Mouse (Mus musculus) brain, adult 10 weeks (tissue): Measurements from ENCODE around the gene Tprn. TPM values are rescaled to one million over a fixed set of nuclear protein-coding genes. Genes with fewer than 3 reads are reported as not detected.

Experiments used
- polyA plus RNA-seq: library from polyadenylated mRNA; stranded (reverse); fragments of 350-450 nt; fragmentation: Illumina TruSeq; extraction: RNeasy Lipid Tissue Mini Kit (QIAGEN cat#74804); gene quantifications from one replicate; pipeline ENCODE4 v1.2.3, GENCODE M21; 2015; ENCODE audit warnings: low read depth, low replicate concordance

Tprn gene
- 23.4 TPM for polyA plus RNA-seq

DNA sequence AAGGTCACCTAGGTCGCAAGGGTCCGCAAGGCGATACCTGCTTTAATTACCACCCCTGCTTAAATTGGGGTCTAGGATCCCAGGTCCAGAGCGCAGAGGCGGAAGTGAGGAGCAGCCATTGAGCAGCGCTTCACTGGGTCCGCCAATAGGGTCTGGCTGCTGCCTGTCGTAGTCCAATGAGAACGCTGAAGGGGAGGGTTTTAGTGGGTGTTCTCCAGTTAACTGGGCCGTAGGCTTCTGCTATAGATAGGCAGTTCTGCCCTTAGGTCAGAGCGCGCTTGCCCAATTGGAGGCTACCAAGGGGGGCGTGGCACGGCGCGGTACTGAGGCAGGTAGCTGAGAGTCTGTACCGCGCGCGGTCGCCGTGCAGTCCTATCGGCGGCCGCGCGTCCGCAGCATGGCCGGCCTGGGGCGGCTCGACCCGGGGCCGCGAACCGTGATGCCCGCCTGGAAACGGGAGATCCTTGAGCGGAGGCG lies at the start of gene Tprn:
Tprn (plus strand) TSS at position 328 of the 477 bp plus-strand sequence.

DNA sequence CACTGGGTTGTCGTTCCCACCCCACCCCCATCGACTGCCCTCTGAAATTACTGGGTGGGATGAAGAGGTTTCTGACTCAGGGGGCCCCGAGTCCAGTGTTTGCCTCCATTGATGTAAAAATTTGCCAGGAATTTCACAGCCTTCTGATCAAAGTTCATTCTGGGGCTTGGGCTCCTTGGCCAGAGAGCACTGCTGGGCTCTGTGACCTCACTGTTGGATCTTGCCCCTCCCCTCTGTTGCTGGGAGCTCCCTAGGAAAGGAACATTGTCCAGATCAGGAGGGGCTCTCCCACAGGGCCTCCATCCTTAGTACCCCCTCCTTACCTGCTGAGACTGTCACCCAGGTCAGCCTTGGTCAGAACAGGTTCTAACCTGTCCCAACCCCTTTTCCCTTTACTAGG lies 48.0 kb upstream of the Tprn start, which contains the start of gene Stpg3:
Stpg3 (minus strand) TSS at position 194 of the 400 bp plus-strand sequence.

DNA sequence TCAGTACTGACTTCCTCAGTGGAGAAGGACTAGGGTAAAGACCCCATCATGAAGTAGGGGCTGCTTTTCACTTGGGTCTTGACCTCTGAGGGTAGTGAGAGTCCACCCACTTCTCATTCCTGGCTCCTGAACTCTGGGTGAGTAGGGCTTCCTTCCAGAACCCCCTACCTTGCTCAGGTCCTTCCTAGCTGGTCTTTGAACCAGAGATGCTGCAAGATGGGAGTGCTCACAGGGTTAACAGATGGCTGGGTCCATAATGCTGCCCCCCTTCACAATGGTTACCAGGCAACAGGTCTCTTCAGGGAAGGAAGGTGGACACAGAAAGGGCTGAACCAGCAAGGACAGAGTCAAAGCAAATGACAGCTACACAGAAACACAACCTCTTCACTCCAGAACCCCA lies 44.0 kb upstream of the Tprn start, which contains the start of gene Fam166a:
Fam166a (plus strand) TSS at position 301 of the 400 bp plus-strand sequence.

DNA sequence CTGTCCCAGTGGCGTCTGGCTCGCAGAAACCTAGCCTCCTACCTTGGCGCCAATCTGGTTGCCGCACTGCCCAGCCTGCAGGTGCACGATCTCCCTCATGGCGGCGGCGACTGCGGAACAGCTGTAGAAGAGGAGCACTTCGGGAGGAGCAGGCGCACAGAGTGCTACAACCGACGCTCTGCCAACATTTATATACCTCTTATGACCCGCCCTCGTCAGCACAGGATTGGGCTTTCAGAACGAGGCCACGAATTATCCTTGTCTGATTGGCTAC lies 38.0 kb upstream of the Tprn start, which contains the start of gene Tubb4b:
Tubb4b (minus strand) TSS at position 211 of the 274 bp plus-strand sequence.

DNA sequence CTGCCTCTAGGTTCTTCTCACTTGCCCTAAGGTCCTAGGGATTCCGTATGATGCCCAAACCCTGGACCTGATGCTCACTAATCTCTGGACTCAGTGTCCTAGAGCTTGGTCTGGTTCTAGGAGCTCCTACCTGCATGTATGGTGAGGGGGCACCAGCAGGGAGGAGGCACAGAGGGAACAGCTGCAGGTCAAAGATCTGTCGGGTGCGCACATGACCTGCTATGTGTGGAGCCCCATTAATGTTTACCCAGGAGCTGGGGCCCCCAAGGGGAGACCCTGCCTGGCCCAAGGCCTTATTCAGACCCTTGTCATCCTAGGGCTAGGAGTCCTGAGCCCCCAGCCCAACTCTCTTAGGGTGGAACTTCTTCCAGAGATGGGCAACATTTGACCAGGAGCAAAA lies 28.4 kb upstream of the Tprn start, which contains the start of gene Slc34a3:
Slc34a3 (minus strand) TSS at position 315 of the 400 bp plus-strand sequence.

DNA sequence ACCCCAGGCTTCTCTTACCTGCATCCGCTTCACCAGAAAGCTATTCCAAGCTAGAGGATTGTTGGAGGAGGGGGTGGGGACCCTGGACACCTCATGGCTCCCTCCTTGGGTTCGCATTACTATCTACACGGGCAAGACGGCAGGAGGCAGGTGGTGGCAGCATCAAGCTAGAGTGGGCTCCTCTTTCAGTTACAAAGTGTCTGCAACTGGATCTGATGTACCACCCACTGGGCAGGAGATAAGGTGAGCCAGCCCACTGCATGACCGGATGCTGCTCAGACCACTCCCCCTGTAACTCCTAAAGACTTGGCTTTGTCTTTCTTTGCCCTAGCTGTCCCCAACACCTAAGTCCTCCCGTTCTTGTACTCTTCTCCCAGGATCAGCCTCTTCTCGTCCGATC lies 25.8 kb upstream of the Tprn start, which contains the start of gene Rnf224:
Rnf224 (minus strand) TSS at position 174 of the 400 bp plus-strand sequence.

DNA sequence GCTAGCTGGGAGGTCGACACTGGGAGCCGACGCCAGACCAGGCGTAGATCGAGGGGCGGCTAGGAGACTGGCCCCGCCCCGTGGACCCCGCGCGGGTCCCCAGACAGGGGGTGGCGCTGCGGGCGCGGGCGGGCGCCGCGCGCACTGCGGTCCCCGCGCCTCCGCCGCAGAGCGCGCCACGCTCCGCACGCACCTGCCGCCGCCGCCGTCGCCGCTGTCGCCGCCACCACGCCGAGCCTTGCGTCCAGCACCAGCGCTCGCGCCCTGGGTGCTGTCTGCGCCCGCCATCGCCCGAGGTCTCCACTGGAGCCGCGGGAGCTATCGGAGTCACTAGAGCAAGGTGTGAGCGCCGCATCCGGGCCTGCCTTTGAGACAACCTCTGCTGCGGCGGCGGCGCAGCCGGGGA lies 20.3 kb upstream of the Tprn start, which contains the start of the genes Rnf208 and Cysrt1:
Rnf208 (plus strand) TSS at position 155 of the 406 bp plus-strand sequence.
Cysrt1 (minus strand) TSS at position 352 of the 406 bp plus-strand sequence.

DNA sequence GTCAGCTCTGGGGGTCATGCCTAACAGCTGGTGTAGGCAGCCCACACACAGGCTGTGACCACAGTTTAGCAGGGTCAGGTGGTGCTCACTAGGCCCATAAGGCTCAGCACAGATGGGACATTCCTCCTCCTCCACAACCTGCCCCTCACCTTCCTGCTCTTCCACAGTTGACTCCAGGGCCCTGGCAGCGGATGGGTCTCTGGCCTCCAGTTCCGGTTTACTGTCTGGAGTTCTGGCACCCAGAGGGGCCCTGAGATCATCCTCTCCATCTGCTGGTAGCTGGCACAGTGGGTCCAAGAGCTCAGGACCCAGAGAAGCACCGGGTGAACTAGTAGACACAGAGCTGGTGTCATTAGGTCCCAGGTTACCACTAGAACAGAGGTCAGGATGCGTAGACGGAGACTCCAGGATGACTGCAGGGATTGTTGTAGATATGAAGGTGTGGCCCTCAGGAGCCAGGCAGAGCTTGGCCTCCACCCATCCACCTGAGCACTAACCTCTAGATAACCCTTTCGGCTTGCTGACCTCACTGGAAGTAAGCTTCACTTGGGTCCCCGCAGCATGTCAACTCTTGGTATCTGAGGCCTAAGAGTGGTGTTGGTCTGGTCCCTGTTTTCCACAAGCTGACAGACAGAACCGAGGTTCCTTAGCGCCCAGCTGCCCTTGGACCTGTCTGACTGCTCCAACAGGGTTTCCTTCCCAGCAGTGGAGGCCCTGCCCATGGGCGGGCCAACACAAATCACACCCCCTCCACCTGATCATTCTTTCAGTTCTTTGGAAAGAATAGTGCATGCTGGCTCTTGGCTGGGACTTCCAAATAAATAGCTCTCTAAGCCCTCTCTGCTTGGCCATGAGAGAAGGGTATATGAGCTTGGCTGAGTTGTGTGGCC lies 16.0 kb upstream of the Tprn start, which contains the start of gene AL732309.1:
AL732309.1 (minus strand) TSS at position 681 of the 890 bp plus-strand sequence.

DNA sequence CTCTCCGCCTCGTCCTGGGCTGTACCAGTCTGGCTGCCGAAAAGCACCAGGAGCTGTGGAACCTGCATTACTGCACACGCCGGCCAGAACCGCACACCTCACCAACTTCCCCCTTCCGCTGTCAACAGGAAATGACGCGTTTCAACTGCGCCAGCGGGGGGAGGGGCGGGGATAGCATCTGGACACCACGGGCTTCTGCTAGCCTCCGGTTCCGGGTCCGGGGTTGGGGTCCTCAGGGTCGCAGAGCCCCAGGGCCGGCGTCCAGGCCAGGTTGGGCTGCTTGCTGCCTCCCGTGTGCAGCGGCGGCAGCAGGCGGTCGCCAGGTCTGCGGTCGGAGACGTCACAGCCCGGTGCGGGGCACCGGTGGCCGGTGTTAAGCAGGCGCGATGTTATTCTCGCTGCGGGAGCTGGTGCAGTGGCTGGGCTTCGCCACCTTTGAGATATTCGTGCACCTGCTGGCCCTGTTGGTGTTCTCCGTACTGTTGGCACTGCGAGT lies 7.1 kb upstream of the Tprn start, which contains the start of gene Tmem203:
Tmem203 (plus strand) TSS at position 156 of the 496 bp plus-strand sequence.

DNA sequence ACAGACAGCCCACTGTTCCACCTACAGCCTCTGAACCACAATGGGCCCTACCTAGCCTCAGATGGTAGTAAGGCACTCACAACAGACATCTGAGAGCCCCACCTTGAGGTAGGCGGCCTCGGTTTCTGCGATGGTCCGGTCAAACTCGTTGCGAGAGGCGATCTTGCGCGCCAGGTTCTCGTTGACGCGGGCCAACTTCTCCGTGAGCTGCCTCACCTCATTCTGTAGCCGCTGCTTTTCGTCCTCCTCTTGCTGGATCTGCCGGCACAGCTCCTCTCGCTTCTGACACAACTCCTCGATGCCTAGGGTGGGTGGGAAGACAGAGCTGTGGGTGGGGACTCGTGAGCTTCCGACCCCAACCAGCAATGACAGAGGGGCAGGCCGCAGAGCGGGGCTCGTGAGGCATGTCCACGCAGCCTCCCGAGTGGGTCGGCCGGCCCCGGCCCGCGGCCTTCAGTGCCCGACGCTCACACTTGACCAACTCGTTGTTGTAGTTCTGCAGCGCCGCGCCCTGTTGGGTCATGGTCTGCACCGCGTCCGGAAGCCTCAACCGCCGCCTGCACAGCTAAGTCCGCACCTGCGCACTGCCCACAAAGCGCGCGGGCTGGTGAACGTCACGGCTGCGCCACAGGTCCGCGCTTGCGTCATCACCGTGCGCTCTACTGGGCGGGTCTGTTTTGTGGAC lies 9.6 kb downstream of the Tprn start, which contains the start of the genes Ssna1 and Anapc2:
Ssna1 (minus strand) TSS at position 612 of the 685 bp plus-strand sequence.
Anapc2 (plus strand) TSS at position 652 of the 685 bp plus-strand sequence.

DNA sequence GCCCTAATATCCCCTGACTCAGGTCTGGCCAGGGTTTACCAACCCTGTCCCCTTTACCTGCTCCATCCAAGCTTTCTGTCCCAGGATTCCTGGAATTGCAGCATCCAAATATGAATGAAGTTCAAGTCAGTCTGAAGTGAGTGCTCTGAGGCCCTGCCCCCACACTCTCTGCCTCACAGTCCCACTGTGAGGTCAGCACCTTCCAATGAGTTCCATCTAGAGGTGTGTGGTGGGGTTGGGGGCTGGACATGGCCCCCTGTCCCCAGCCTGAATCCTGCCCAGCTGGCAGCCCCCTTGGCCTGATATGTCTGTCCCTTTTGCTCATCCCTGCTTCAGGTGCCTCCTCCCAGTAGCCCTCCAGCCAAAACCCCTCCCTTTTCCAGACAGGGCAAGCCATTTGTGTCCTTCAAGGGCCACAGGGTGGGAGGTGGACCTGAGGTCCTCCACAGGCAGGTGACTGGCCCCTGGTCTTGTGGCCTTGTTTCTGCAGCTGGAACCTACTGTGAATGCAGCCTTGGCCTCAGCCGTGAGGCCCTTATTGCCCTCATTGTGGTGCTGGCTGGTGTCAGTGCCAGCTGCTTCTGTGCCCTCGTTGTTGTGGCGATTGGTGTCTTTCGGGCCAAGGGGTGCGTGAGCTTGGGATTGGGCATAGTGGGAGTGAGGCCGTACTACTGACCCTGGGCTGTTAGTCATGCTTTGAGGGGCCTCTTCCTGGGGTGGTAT lies 25.7 kb downstream of the Tprn start, which contains the start of gene Tmem210:
Tmem210 (plus strand) TSS at position 219 of the 723 bp plus-strand sequence.

DNA sequence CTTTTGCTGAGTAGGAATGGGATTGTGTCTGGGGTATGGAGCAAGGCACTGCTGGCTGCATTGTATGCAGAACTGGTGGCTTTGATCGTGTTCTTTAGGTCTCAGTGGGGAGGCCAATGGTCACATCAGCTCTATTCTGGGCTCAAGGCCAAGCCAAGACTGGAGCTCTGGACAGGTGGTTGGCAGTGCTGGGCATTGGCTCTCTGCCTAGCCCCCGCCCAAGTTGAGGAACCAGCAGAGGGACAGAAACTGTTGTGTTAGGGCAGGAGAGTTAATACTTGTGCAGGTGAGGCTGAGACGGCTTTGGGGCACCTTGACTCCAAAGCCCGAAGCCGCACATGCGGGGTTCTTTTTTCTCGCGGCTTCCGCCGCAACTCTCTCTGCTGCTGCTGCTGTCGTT lies 27.2 kb downstream of the Tprn start, which contains the start of gene Lrrc26:
Lrrc26 (plus strand) TSS at position 265 of the 400 bp plus-strand sequence.

DNA sequence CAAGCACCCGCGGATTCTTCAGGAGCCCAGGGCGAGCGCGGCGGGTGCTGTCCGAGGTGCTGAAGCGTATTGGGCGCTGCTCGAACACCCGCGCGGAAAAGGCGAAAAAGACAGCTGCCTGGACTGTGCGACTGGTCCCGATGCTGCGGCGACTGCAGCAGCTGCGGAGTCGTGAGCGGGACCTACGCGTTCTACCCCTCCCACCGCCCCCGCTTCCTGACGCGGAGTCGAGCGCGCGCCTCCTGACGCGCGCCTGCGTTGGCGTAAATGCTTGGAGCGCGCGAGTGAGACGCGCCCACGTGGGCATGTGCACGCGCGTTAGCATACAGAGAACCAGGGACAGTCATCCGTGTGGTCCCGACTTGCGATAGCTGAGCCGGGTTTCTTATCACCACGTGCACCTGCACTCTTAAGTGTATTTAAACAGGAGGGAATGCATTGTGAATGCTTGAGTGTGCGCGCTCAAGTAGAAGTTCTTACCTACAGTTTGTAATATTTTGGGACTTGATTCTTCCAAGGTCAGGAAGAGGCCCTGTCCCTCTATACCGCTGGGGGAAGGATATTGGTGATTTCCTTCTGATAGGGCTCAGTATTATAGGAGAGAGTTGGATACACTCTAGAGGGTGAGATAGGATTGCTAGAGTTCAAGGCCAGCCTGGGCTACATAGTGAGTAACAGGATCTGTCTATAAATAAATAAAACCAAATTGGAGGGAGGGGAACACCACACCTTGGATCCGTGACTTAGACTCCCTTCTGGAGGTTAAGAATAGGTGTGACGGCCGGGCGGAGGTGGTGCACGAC lies 56.8 kb downstream of the Tprn start, which contains the start of gene Grin1:
Grin1 (minus strand) TSS at position 217 of the 803 bp plus-strand sequence.

Other genes with a start within 250 kb of the Tprn start
- 429 TPM for gene Nsmf, start 208.3 kb upstream of the Tprn start, polyA plus RNA-seq
- gene Entpd8, start 182.3 kb upstream of the Tprn start, polyA plus RNA-seq = not detected
- not detected for gene Noxa1, start 167.5 kb upstream of the Tprn start, polyA plus RNA-seq
- 13.6 TPM for gene Nrarp, start 81.9 kb upstream of the Tprn start, polyA plus RNA-seq
- gene Tor4a, start 65.7 kb upstream of the Tprn start, polyA plus RNA-seq = 2.9 TPM
- gene Nelfb, start 51.1 kb upstream of the Tprn start, polyA plus RNA-seq = 47.7 TPM
- gene Stpg3, start 48.0 kb upstream of the Tprn start, polyA plus RNA-seq = not detected
- not detected for gene Fam166a, start 43.9 kb upstream of the Tprn start, polyA plus RNA-seq
- 563 TPM for gene Tubb4b, start 37.9 kb upstream of the Tprn start, polyA plus RNA-seq
- not detected for gene Slc34a3, start 28.3 kb upstream of the Tprn start, polyA plus RNA-seq
- gene Rnf224, start 25.8 kb upstream of the Tprn start, polyA plus RNA-seq = not detected
- 180 TPM for gene Rnf208, start 20.4 kb upstream of the Tprn start, polyA plus RNA-seq
- gene Cysrt1, start 20.2 kb upstream of the Tprn start, polyA plus RNA-seq = not detected
- gene AL732309.1, start 15.8 kb upstream of the Tprn start, polyA plus RNA-seq = 6.7 TPM
- gene Tmem203, start 7.2 kb upstream of the Tprn start, polyA plus RNA-seq = 19.6 TPM
- gene Ssna1, start 9.8 kb downstream of the Tprn start, polyA plus RNA-seq = 92.1 TPM
- 89.9 TPM for gene Anapc2, start 9.9 kb downstream of the Tprn start, polyA plus RNA-seq
- not detected for gene Tmem210, start 25.5 kb downstream of the Tprn start, polyA plus RNA-seq
- not detected for gene Lrrc26, start 27.3 kb downstream of the Tprn start, polyA plus RNA-seq
- gene Grin1, start 56.6 kb downstream of the Tprn start, polyA plus RNA-seq = 267 TPM
- 51.8 TPM for gene Man1b1, start 69.7 kb downstream of the Tprn start, polyA plus RNA-seq
- 38.1 TPM for gene Dpp7, start 93.7 kb downstream of the Tprn start, polyA plus RNA-seq
- 27.2 TPM for gene Uap1l1, start 103.1 kb downstream of the Tprn start, polyA plus RNA-seq
- gene Sapcd2, start 109.7 kb downstream of the Tprn start, polyA plus RNA-seq = 2.5 TPM
- gene Entpd2, start 133.3 kb downstream of the Tprn start, polyA plus RNA-seq = 11.2 TPM
- gene Npdc1, start 136.7 kb downstream of the Tprn start, polyA plus RNA-seq = 274 TPM
- 1.1 TPM for gene Fut7, start 160.6 kb downstream of the Tprn start, polyA plus RNA-seq
- 105 TPM for gene Abca2, start 166.1 kb downstream of the Tprn start, polyA plus RNA-seq
- gene Clic3, start 194.2 kb downstream of the Tprn start, polyA plus RNA-seq = not detected
- gene Paxx, start 198.5 kb downstream of the Tprn start, polyA plus RNA-seq = 96.2 TPM
- gene Ptgds, start 207.4 kb downstream of the Tprn start, polyA plus RNA-seq = 2,295 TPM
- not detected for gene Lcn12, start 231.3 kb downstream of the Tprn start, polyA plus RNA-seq
- gene Fbxw5, start 238.1 kb downstream of the Tprn start, polyA plus RNA-seq = 96.2 TPM
- gene C8g, start 239.1 kb downstream of the Tprn start, polyA plus RNA-seq = 1.9 TPM